Mouse (Mus musculus): Measurements from ENCODE around the gene Tlnrd1. TPM values are rescaled to one million over a fixed set of nuclear protein-coding genes. Genes with fewer than 3 reads are reported as not detected.
A peak's percentile ranks its signal among the peaks of the same experiment; 100 is the strongest.
"Not testable (repeated sequence)": the region's sequence is repeated elsewhere in the genome, so short reads cannot be mapped to it uniquely, and the experiment has no call there.

The Tlnrd1 gene
- polyA plus RNA-seq, 1 experiment = 3.2 TPM

GRCm38 (mm10) chr7:83892333-83892669, 8.2 kb upstream of the Tlnrd1 start:
- Histone ChIP-seq H3K4me3 (ENCODE audit: control insufficient read depth, low read depth, low read length) (peak overlapping the region; percentile 93), H3K27me3 (ENCODE audit: control insufficient read depth, insufficient read depth, low read length) (no peaks in the 10 kb centered on the region), H3K27ac (ENCODE audit: control insufficient read depth, insufficient read depth, low read depth, low read length) (peak overlapping the region; percentile 97), H3K36me3 (ENCODE audit: control insufficient read depth, insufficient read depth, low read length) (peaks cover 1% of the 10 kb centered on the region), H3K4me1 (ENCODE audit: control insufficient read depth, insufficient read depth, low read length) (no peaks in the 10 kb centered on the region; the same call in none of the 2 replicates)
- no peak for TF ChIP-seq POLR2A (IDR thresholded peaks at IDR 0.05; ENCODE audit: control insufficient read depth, low read depth, low read length)
- no peak for TF ChIP-seq CTCF (IDR thresholded peaks at IDR 0.05; ENCODE audit: control insufficient read depth, insufficient read depth, insufficient replicate concordance, low read depth, low read length)

GRCm38 (mm10) chr7:83891433-83892332, 7.6 kb upstream of the Tlnrd1 start:
- TF ChIP-seq POLR2A (IDR thresholded peaks at IDR 0.05; ENCODE audit: control insufficient read depth, low read depth, low read length) = peak; percentile 94; the same call in 1 of the 2 replicates
- no peak for TF ChIP-seq CTCF (IDR thresholded peaks at IDR 0.05; ENCODE audit: control insufficient read depth, insufficient read depth, insufficient replicate concordance, low read depth, low read length)
- peak overlapping the region; percentile 93 for H3K4me3 ChIP-seq (ENCODE audit: control insufficient read depth, low read depth, low read length)
- H3K36me3 ChIP-seq (ENCODE audit: control insufficient read depth, insufficient read depth, low read length) = peaks cover under 1% of the 10 kb centered on the region

GRCm38 (mm10) chr7:83889946-83890345, 5.8 kb upstream of the Tlnrd1 start:
- not testable (repeated sequence) for H3K27ac ChIP-seq (ENCODE audit: control insufficient read depth, insufficient read depth, low read depth, low read length); H3K4me1 ChIP-seq (ENCODE audit: control insufficient read depth, insufficient read depth, low read length); H3K27me3 ChIP-seq (ENCODE audit: control insufficient read depth, insufficient read depth, low read length); H3K36me3 ChIP-seq (ENCODE audit: control insufficient read depth, insufficient read depth, low read length); H3K4me3 ChIP-seq (ENCODE audit: control insufficient read depth, low read depth, low read length)

More at GRCm38 (mm10) chr7:83891433-83892332, 7.6 kb upstream of the Tlnrd1 start:
- Histone ChIP-seq H3K4me1 (ENCODE audit: control insufficient read depth, insufficient read depth, low read length) (no peaks in the 10 kb centered on the region; the same call in none of the 2 replicates), H3K27me3 (ENCODE audit: control insufficient read depth, insufficient read depth, low read length) (no peaks in the 10 kb centered on the region), H3K27ac (ENCODE audit: control insufficient read depth, insufficient read depth, low read depth, low read length) (peak overlapping the region; percentile 97)

- TF ChIP-seq CTCF (IDR thresholded peaks at IDR 0.05; ENCODE audit: control insufficient read depth, insufficient read depth, insufficient replicate concordance, low read depth, low read length) (no peak), POLR2A (IDR thresholded peaks at IDR 0.05; ENCODE audit: control insufficient read depth, low read depth, low read length) (no peak)
- Histone ChIP-seq H3K36me3 (ENCODE audit: control insufficient read depth, insufficient read depth, low read length) (no peaks in the 10 kb centered on the region), H3K4me3 (ENCODE audit: control insufficient read depth, low read depth, low read length) (no peak overlapping the region), H3K27me3 (ENCODE audit: control insufficient read depth, insufficient read depth, low read length) (no peaks in the 10 kb centered on the region), H3K27ac (ENCODE audit: control insufficient read depth, insufficient read depth, low read depth, low read length) (no peak overlapping the region), H3K4me1 (ENCODE audit: control insufficient read depth, insufficient read depth, low read length) (peaks cover 2% of the 10 kb centered on the region)
These were observed 5.3 kb upstream of the Tlnrd1 start for GRCm38 (mm10) chr7:83889383-83889782.

GRCm38 (mm10) chr7:83886366-83887129, 2.4 kb upstream of the Tlnrd1 start:
- Histone ChIP-seq H3K4me1 (ENCODE audit: control insufficient read depth, insufficient read depth, low read length) (peaks cover 8% of the 10 kb centered on the region; the same call in 1 of the 2 replicates), H3K36me3 (ENCODE audit: control insufficient read depth, insufficient read depth, low read length) (no peaks in the 10 kb centered on the region), H3K27me3 (ENCODE audit: control insufficient read depth, insufficient read depth, low read length) (no peaks in the 10 kb centered on the region), H3K27ac (ENCODE audit: control insufficient read depth, insufficient read depth, low read depth, low read length) (no peak overlapping the region), H3K4me3 (ENCODE audit: control insufficient read depth, low read depth, low read length) (no peak overlapping the region)
- TF ChIP-seq CTCF (IDR thresholded peaks at IDR 0.05; ENCODE audit: control insufficient read depth, insufficient read depth, insufficient replicate concordance, low read depth, low read length) (no peak), POLR2A (IDR thresholded peaks at IDR 0.05; ENCODE audit: control insufficient read depth, low read depth, low read length) (no peak)

GRCm38 (mm10) chr7:83885835-83886234, 1.7 kb upstream of the Tlnrd1 start:
- no peak overlapping the region for H3K4me3 ChIP-seq (ENCODE audit: control insufficient read depth, low read depth, low read length)
- H3K36me3 ChIP-seq (ENCODE audit: control insufficient read depth, insufficient read depth, low read length) = no peaks in the 10 kb centered on the region
- peaks cover 8% of the 10 kb centered on the region; the same call in 1 of the 2 replicates for H3K4me1 ChIP-seq (ENCODE audit: control insufficient read depth, insufficient read depth, low read length)
- TF ChIP-seq CTCF (IDR thresholded peaks at IDR 0.05; ENCODE audit: control insufficient read depth, insufficient read depth, insufficient replicate concordance, low read depth, low read length) (no peak), POLR2A (IDR thresholded peaks at IDR 0.05; ENCODE audit: control insufficient read depth, low read depth, low read length) (no peak)
- H3K27me3 ChIP-seq (ENCODE audit: control insufficient read depth, insufficient read depth, low read length) = no peaks in the 10 kb centered on the region
- no peak overlapping the region for H3K27ac ChIP-seq (ENCODE audit: control insufficient read depth, insufficient read depth, low read depth, low read length)

GRCm38 (mm10) chr7:83884921-83885532, 922 bp upstream of the Tlnrd1 start:
- TF ChIP-seq CTCF (IDR thresholded peaks at IDR 0.05; ENCODE audit: control insufficient read depth, insufficient read depth, insufficient replicate concordance, low read depth, low read length) = no peak
- TF ChIP-seq POLR2A (IDR thresholded peaks at IDR 0.05; ENCODE audit: control insufficient read depth, low read depth, low read length) = no peak
- H3K27ac ChIP-seq (ENCODE audit: control insufficient read depth, insufficient read depth, low read depth, low read length) = peak overlapping the region; percentile 84
- peak overlapping the region; percentile 85; the same call in 1 of the 2 replicates for H3K4me3 ChIP-seq (ENCODE audit: control insufficient read depth, low read depth, low read length)
- H3K27me3 ChIP-seq (ENCODE audit: control insufficient read depth, insufficient read depth, low read length) = no peaks in the 10 kb centered on the region
- H3K36me3 ChIP-seq (ENCODE audit: control insufficient read depth, insufficient read depth, low read length) = no peaks in the 10 kb centered on the region
- peaks cover 8% of the 10 kb centered on the region; the same call in 1 of the 2 replicates for H3K4me1 ChIP-seq (ENCODE audit: control insufficient read depth, insufficient read depth, low read length)
